Mouse (Mus musculus): Measurements from ENCODE around the gene Cox10. TPM values are rescaled to one million over a fixed set of nuclear protein-coding genes. Genes with fewer than 3 reads are reported as not detected.
A peak's percentile ranks its signal among the peaks of the same experiment; 100 is the strongest.

Gene Cox10
- polyA plus RNA-seq, 1 experiment from 2014 or later = 24.7 TPM

DNA sequence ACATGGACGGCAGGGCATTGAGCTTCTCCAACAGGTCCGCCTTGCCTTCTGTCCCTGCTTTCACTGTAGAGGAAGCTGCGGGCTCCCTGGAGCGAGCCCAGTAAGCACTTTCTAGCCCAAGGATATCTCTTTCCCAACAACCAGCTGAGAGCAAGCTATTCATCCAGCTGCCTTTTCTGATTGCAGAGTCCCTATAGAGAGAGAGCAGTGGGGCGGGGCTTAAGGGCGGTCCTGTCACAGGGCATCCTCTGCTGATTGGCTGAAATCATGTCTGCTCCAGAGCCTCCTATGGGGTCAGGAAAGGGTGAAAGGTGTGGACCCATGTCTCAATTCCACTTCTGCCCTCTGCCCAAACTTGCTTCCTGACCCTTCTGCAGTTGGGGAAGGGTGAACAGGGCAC is 152.4 kb downstream of the Cox10 start:
- DNase-seq (ENCODE audit: low spot score) (no peak), ATAC-seq (ENCODE audit: low read depth) (no peak)
- Histone ChIP-seq H3K9ac (ENCODE audit: low read depth, low read length) (no peak overlapping the region), H3K9me3 (ENCODE audit: control insufficient read depth, low read length) (no peaks in the 10 kb centered on the region), H3K27ac (replicated peaks; ENCODE audit: low read depth, low read length) (no peak overlapping the region), H3K4me1 (ENCODE audit: control insufficient read depth, insufficient read depth, low read length) (peaks cover 10% of the 10 kb centered on the region; the same call in 1 of the 2 replicates), H3K27me3 (replicated peaks; ENCODE audit: control insufficient read depth, insufficient read depth, low read length) (peaks cover 38% of the 10 kb centered on the region), H3K4me3 (ENCODE audit: low read depth, low read length) (no peak overlapping the region), H3K36me3 (ENCODE audit: control insufficient read depth, insufficient read depth, low read length) (no peaks in the 10 kb centered on the region), H3K4me2 (ENCODE audit: low read depth, low read length) (no peak overlapping the region)
- WGBS = 82% methylated on average over 6 of the region's 6 CpGs

DNA sequence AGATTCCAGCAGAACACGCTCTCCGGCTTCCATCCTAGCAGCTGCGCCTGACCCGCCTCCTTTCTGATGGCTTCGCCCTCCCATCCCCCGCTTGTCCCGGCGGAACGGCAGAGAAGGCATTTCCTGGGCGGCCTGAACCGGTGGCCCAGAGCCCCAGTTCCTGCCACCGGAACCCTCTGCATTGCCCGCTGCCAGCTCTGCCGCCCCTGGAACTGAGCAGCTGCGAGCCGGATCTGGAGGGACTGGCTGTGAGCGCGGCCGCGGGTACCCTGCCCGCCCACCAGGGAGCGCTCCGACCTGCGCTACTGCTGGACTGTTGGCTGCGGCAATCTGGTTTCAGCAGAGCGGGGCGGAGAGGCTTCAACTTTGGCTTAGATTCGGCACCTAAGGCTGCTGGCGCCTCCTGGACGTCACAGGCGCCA is 154.1 kb downstream of the Cox10 start:
- no peaks in the 10 kb centered on the region for H3K9me3 ChIP-seq (ENCODE audit: control insufficient read depth, low read length)
- 0% methylated on average over 24 of the region's 31 CpGs for WGBS

DNA sequence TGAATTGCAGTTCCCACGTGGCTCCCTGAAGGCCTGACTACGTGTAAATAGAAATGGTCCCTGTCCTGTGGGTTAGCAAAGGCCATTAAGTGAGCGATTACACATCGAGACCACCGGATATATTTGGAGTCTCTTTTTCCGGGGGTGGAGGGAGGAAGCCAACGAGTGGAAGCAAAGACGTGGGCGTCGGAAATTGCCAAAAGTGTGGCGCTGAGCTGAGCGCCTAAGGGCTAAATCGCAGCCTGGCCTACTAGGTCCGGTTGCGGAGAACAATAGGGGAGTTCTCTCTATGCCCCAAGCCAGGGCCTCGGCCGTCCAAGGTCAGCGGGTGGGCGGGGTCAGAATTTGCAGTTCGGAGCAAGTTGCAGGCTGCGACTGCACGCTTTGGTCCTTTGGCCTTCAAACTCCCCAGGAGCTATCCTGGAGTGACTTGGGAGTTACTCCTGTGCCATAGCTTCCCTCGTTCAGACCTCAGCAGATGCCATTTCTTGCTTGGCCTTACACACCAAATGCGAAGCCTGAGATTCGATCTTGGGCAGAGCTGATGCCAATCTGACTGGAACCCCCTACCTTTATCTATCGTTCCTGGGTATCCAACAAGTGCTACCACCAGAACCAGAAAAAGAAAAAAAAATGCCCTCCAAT is 154.9 kb downstream of the Cox10 start:
- H3K4me2 ChIP-seq (ENCODE audit: low read depth, low read length) = peak overlapping the region; percentile 92
- H3K36me3 ChIP-seq (ENCODE audit: control insufficient read depth, insufficient read depth, low read length) = no peaks in the 10 kb centered on the region
- H3K27ac ChIP-seq (replicated peaks; ENCODE audit: low read depth, low read length) = no peak overlapping the region
- peaks cover 57% of the 10 kb centered on the region for H3K27me3 ChIP-seq (replicated peaks; ENCODE audit: control insufficient read depth, insufficient read depth, low read length)
- no peak for DNase-seq (ENCODE audit: low spot score)
- H3K4me1 ChIP-seq (ENCODE audit: control insufficient read depth, insufficient read depth, low read length) = peaks cover 10% of the 10 kb centered on the region; the same call in 1 of the 2 replicates
- peak overlapping the region; percentile 72; the same call in 1 of the 2 replicates for H3K4me3 ChIP-seq (ENCODE audit: low read depth, low read length)
- 11% methylated on average over 26 of the region's 26 CpGs for WGBS
- no peak for ATAC-seq (ENCODE audit: low read depth)
- H3K9me3 ChIP-seq (ENCODE audit: control insufficient read depth, low read length) = no peaks in the 10 kb centered on the region
- H3K9ac ChIP-seq (ENCODE audit: low read depth, low read length) = no peak overlapping the region

More for the DNA sequence above, 154.1 kb downstream of the Cox10 start:
- no peaks in the 10 kb centered on the region for H3K36me3 ChIP-seq (ENCODE audit: control insufficient read depth, insufficient read depth, low read length)
- ATAC-seq (ENCODE audit: low read depth) (no peak), DNase-seq (ENCODE audit: low spot score) (peak; percentile 82)
- peak overlapping the region; percentile 41 for H3K4me3 ChIP-seq (ENCODE audit: low read depth, low read length)
- peak overlapping the region; percentile 53 for H3K9ac ChIP-seq (ENCODE audit: low read depth, low read length)
- H3K27me3 ChIP-seq (replicated peaks; ENCODE audit: control insufficient read depth, insufficient read depth, low read length) = peaks cover 51% of the 10 kb centered on the region
- peaks cover 10% of the 10 kb centered on the region; the same call in 1 of the 2 replicates for H3K4me1 ChIP-seq (ENCODE audit: control insufficient read depth, insufficient read depth, low read length)
- no peak overlapping the region for H3K27ac ChIP-seq (replicated peaks; ENCODE audit: low read depth, low read length)
- peak overlapping the region; percentile 92 for H3K4me2 ChIP-seq (ENCODE audit: low read depth, low read length)

DNA sequence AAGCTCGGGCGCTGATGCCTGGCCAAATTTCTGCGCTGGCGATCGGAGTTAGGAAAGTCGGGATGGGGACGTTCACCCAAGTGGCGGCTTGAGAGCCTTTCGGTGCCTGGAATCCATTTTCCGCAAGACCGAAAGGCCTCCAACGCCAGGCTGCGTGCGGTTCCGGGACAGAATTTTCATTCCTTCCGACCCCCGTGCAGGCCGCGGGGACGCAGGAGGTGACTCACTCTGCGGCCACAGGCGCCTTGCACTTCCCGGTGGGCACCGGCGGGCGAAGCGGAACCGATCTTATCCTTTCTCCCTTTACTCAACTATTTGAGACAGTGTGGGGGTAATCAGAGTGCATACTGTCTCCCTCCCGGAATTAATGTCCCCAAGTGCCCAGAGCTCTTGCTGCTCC is 155.9 kb downstream of the Cox10 start:
- DNase-seq (ENCODE audit: low spot score) = no peak
- H3K4me3 ChIP-seq (ENCODE audit: low read depth, low read length) = peak overlapping the region; percentile 72
- peaks cover 10% of the 10 kb centered on the region for H3K4me1 ChIP-seq (ENCODE audit: control insufficient read depth, insufficient read depth, low read length)
- WGBS = 1% methylated on average over 29 of the region's 29 CpGs
- no peaks in the 10 kb centered on the region for H3K9me3 ChIP-seq (ENCODE audit: control insufficient read depth, low read length)
- H3K36me3 ChIP-seq (ENCODE audit: control insufficient read depth, insufficient read depth, low read length) = no peaks in the 10 kb centered on the region
- peak overlapping the region; percentile 92 for H3K4me2 ChIP-seq (ENCODE audit: low read depth, low read length)
- peak overlapping the region; percentile 30; the same call in 1 of the 2 replicates for H3K9ac ChIP-seq (ENCODE audit: low read depth, low read length)
- ATAC-seq (ENCODE audit: low read depth) = no peak
- H3K27ac ChIP-seq (replicated peaks; ENCODE audit: low read depth, low read length) = no peak overlapping the region
- H3K27me3 ChIP-seq (replicated peaks; ENCODE audit: control insufficient read depth, insufficient read depth, low read length) = peaks cover 62% of the 10 kb centered on the region

- H3K4me3 ChIP-seq (ENCODE audit: low read depth, low read length) = peak within 1 kb of the TSS; percentile 72
- peaks cover 10% of the 10 kb centered on the region for H3K4me1 ChIP-seq (ENCODE audit: control insufficient read depth, insufficient read depth, low read length)
- H3K9me3 ChIP-seq (ENCODE audit: control insufficient read depth, low read length) = no peaks in the 10 kb centered on the region
- H3K9ac ChIP-seq (ENCODE audit: low read depth, low read length) = peak within 1 kb of the TSS; percentile 79
- under 1% methylated on average over 39 of the region's 43 CpGs for WGBS
- DNase-seq (ENCODE audit: low spot score) = peak; percentile 99
- H3K4me2 ChIP-seq (ENCODE audit: low read depth, low read length) = peak within 1 kb of the TSS; percentile 92
- no peaks in the 10 kb centered on the region for H3K36me3 ChIP-seq (ENCODE audit: control insufficient read depth, insufficient read depth, low read length)
- H3K27me3 ChIP-seq (replicated peaks; ENCODE audit: control insufficient read depth, insufficient read depth, low read length) = peaks cover 66% of the 10 kb centered on the region
- ATAC-seq (ENCODE audit: low read depth) = peak; percentile 96
- H3K27ac ChIP-seq (replicated peaks; ENCODE audit: low read depth, low read length) = peak within 1 kb of the TSS; percentile 76
Observed at GRCm38 (mm10) chr11:63922091-63922621, 157.1 kb downstream of the Cox10 start, which contains the start of gene Hs3st3b1. Gene Hs3st3b1, minus strand, starts transcription at chr11:63922290.

DNA sequence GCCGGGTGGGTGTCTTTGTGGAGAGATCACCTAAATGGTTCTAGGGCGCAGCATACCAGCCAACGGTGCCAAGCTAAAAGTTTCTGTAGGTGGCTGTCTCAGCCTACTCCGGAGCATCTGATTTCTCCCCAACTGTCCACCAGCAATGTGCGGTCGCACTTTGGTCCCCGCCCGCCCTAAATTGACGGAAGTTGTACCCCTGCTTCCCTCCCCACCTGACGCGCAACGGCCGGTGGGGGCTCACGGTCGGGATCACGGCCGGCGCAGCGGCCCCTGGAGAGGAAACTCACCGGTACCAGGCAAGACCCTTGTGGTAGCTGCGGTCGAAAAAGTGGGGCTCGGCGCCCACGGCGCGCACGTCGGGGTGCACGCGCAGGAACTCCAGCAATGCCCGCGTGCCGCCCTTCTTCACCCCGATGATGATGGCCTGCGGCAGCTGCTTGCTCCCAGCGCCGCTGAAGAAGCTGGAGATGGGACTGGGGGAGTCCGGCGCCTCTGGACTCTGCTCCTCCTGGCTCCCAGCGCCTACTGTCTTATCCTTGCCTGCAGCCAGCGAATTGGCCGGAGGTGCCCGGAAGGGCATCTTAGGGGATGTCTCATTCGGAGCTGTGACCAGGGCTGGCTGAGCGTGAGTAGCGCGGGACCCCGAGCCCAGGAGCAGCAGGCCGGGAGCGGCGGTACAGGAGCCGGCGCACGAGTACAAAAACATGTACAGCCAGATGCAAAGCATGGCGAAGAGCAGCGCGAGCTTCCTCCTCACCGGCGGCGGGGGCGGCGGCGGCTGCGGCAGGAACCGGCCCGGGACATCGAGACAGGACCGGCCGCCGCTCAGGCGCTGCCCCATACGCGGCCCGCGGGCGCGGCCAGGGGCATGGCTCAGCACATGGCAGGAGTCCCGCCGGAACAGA is 158.0 kb downstream of the Cox10 start:
- H3K27me3 ChIP-seq (replicated peaks; ENCODE audit: control insufficient read depth, insufficient read depth, low read length) = peaks cover 66% of the 10 kb centered on the region
- H3K9me3 ChIP-seq (ENCODE audit: control insufficient read depth, low read length) = no peaks in the 10 kb centered on the region
- H3K4me2 ChIP-seq (ENCODE audit: low read depth, low read length) = peak overlapping the region; percentile 92
- WGBS = under 1% methylated on average over 27 of the region's 80 CpGs
- peak overlapping the region; percentile 72 for H3K4me3 ChIP-seq (ENCODE audit: low read depth, low read length)
- no peaks in the 10 kb centered on the region for H3K36me3 ChIP-seq (ENCODE audit: control insufficient read depth, insufficient read depth, low read length)
- peak overlapping the region; percentile 79 for H3K9ac ChIP-seq (ENCODE audit: low read depth, low read length)
- DNase-seq (ENCODE audit: low spot score) = no peak
- H3K27ac ChIP-seq (replicated peaks; ENCODE audit: low read depth, low read length) = peak overlapping the region; percentile 76
- ATAC-seq (ENCODE audit: low read depth) = peak; percentile 0; the same call in 1 of the 2 replicates
- H3K4me1 ChIP-seq (ENCODE audit: control insufficient read depth, insufficient read depth, low read length) = peaks cover 10% of the 10 kb centered on the region

DNA sequence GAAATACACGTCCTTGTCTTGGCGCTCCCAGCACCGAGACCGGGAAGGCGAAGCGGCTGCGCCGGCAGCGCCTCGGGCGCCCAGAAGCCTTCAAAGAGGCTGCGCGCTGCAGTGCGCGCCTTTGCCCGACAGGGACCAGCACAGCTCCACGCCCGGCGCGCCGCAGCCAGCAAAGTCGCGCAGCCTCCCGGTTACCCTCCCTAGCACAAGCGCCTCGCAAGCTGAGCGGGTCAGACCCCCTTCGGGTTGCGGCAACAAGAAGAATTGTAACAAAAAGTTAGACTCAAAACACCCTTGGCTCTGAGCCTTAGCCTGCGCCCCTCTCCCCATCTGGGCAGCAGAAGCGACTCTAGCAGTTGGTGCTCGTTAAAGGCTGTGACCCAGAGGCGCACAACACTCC is 158.7 kb downstream of the Cox10 start:
- peaks cover 10% of the 10 kb centered on the region for H3K4me1 ChIP-seq (ENCODE audit: control insufficient read depth, insufficient read depth, low read length)
- no peaks in the 10 kb centered on the region for H3K36me3 ChIP-seq (ENCODE audit: control insufficient read depth, insufficient read depth, low read length)
- peak overlapping the region; percentile 76; the same call in 1 of the 2 replicates for H3K27ac ChIP-seq (replicated peaks; ENCODE audit: low read depth, low read length)
- DNase-seq (ENCODE audit: low spot score) = peak; percentile 92
- peaks cover 61% of the 10 kb centered on the region for H3K27me3 ChIP-seq (replicated peaks; ENCODE audit: control insufficient read depth, insufficient read depth, low read length)
- under 1% methylated on average over 33 of the region's 33 CpGs for WGBS
- peak overlapping the region; percentile 79 for H3K9ac ChIP-seq (ENCODE audit: low read depth, low read length)
- ATAC-seq (ENCODE audit: low read depth) = peak; percentile 58
- peak overlapping the region; percentile 72 for H3K4me3 ChIP-seq (ENCODE audit: low read depth, low read length)
- H3K4me2 ChIP-seq (ENCODE audit: low read depth, low read length) = peak overlapping the region; percentile 92
- H3K9me3 ChIP-seq (ENCODE audit: control insufficient read depth, low read length) = no peaks in the 10 kb centered on the region

All from embryonic facial prominence, embryonic 14.5 days (tissue).